Mouse (Mus musculus): ENCODE results near the gene Rars2. TPM values are rescaled to one million over a fixed set of nuclear protein-coding genes. Genes with fewer than 3 reads are reported as not detected.
A peak's percentile ranks its signal among the peaks of the same experiment; 100 is the strongest.

The Rars2 gene
- total RNA-seq, 2 experiments from 2014 or later: 39.8 to 60.1 TPM

DNA sequence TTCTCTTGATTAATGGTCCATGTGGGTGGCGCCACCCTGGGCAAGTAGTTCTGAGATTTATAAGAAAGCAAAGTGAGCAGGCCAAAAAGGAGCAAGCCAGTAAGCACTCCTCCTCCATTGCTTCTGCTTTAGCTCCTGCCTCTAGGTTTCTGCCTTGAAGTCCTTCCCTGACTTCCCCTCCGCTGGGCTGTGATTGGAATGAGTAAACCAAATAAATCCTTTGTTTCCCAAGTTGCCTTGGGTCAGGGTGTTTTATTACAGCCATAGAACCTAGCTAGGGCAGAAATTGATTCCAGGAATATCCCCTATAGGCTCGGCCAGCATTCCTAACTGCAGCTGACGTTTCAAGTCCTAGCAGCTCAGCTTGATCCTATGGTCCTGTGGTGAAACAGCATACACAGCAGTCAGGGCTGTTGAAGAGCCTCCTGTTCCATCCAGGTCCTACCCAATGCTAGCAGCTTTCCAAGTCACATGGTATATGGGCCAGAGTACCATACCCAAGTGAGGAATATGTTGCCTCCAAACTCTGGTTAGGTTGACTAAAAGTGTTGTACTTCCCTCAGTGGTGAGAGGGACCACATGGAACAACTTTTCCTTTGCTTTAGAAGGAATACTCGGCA lies 25.1 kb downstream of the Rars2 start:
- no peak for ATAC-seq (replicated peaks; ENCODE audit: poor library complexity)

GRCm38 (mm10) chr4:34640731-34641130 lies 26.0 kb downstream of the Rars2 start:
- no peak for ATAC-seq (replicated peaks; ENCODE audit: poor library complexity)

GRCm38 (mm10) chr4:34644779-34645178 lies 30.0 kb downstream of the Rars2 start:
- ATAC-seq (replicated peaks; ENCODE audit: poor library complexity): no peak

- no peak for ATAC-seq (replicated peaks; ENCODE audit: poor library complexity)
These were observed 38.4 kb downstream of the Rars2 start for GRCm38 (mm10) chr4:34653179-34653578.

- no peak for ATAC-seq (replicated peaks; ENCODE audit: poor library complexity)
These were observed 41.3 kb downstream of the Rars2 start for GRCm38 (mm10) chr4:34656101-34656500.

GRCm38 (mm10) chr4:34659012-34659411 lies 44.3 kb downstream of the Rars2 start:
- no peak for ATAC-seq (replicated peaks; ENCODE audit: poor library complexity)

DNA sequence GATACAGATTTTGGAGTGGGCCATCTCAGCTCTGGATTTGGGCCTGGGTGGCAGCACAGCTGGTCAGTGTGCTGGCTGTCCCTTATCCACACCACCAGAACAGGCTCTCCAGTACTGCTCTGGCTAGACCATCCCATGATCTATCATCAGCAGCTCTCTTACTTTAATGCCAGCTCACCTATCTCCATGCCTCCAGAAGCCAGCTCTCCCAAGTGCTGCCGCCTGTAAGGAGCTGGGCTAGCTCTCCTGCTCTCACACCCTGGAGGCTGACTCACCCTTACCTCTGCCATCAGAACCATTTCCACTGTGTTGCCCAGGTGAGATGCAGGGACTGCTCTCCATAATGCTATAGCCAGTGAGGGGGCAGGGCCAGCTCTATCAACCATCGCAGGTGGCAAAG lies 46.8 kb downstream of the Rars2 start:
- ATAC-seq (replicated peaks; ENCODE audit: poor library complexity): no peak

DNA sequence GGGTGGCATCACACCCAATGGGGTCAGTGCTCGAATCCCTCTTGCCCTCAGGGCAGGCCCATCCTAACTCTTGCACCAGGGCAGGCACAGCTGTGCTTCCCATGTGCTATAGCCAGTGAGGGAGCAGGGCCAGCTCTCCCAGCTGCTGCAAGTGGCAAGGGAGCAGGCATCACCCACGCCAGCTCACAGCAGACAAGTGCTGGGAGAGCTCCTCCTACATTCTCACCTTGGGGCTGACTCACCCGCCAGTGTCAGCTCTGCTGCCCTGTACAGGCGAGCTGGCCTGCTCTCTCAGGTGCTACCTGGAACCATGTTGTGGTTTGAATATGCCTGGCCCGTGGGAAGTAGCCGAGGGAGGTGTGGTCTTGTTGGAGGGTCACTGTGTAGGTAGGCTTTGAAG lies 47.2 kb downstream of the Rars2 start:
- no peak for ATAC-seq (replicated peaks; ENCODE audit: poor library complexity)

GRCm38 (mm10) chr4:34667923-34668322 lies 53.2 kb downstream of the Rars2 start:
- ATAC-seq (replicated peaks; ENCODE audit: poor library complexity): no peak; the same call in 1 of the 2 replicates

- no peak for ATAC-seq (replicated peaks; ENCODE audit: poor library complexity)
These were observed 59.0 kb downstream of the Rars2 start for GRCm38 (mm10) chr4:34673721-34674120.

- peak; percentile 76 for ATAC-seq (replicated peaks; ENCODE audit: poor library complexity)
These were observed 65.8 kb downstream of the Rars2 start for GRCm38 (mm10) chr4:34680530-34680929.

DNA sequence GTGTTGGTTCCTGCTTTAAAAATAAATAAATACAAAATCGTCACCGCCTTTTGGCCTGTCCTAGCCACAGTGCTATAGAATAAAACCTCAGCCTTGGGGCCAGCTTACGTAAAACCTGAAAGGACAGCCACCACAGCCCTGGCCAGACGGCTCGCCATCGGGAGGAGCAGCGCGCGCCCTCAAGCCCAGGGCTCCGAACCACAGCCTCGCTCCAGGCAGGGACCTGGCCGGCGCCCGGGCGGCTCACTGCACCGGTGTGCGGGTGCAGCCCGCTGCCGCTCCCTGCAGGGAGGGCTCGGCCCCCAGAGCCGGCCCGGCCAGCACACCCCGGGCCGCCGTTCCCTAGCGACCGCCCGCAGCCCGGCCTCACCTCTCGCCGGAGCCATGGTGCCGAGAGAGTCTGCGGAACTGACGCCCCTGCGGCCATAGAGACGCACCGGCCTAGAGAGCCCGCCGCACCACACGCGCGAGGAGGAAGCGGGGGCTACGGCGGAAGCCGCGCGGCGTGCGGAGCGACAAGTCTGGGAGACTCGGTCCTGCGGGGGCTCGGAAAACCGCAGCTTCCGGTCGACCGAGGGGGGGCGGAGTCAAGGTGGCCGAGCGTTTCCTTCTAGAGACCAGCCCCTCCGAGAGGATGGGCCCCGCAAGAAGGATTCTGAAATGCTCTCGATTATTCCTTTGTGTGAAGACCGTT lies 72.3 kb downstream of the Rars2 start, which contains the start of gene Slc35a1:
TSS of gene Slc35a1 (minus strand) at position 565 of the 694 bp plus-strand sequence.
- peak; percentile 97 for ATAC-seq (replicated peaks; ENCODE audit: poor library complexity)

DNA sequence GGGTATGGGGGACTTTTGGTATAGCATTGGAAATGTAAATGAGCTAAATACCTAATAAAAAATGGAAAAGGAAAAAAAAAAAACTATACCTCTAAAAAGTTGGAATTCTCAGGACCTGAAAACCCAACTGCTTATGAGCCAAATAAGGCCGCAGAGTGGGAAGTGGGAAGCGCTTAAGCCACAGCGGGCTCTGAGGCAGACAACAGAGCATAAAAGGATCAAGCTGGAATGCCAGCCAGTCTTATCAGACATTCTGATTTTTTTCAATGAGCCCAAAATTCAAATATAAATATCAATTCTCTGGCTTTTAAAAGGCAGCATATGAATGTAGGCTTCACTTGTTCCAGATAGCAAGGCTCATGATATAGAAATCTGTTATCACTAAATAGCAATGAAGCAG lies 73.3 kb downstream of the Rars2 start:
- no peak for ATAC-seq (replicated peaks; ENCODE audit: poor library complexity)

GRCm38 (mm10) chr4:34701528-34701927 lies 86.8 kb downstream of the Rars2 start:
- peak; percentile 93 for ATAC-seq (replicated peaks; ENCODE audit: poor library complexity)

DNA sequence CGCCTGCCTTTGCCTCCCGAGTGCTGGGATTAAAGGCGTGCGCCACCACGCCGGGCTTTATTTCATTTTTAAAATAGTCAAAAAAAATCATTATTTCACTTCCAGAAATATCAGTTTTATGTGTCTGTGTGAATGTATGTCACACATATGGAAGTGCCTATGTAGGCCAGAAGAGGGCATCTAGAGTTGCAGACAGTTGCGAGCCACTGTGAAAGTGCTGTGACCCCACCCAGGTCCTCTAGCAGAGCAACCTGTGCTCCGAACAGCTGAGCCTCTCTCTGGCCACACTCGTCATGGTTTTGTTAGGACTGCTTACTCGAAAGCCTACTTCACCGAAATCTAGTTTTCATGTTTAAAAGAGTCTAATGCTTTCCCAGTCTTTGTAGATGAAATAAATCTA lies 87.5 kb downstream of the Rars2 start:
- no peak for ATAC-seq (replicated peaks; ENCODE audit: poor library complexity)

- ATAC-seq (replicated peaks; ENCODE audit: poor library complexity): 0 out of 2 replicates have a peak, but pooled peaks have one; percentile 41
These were observed 88.3 kb downstream of the Rars2 start for GRCm38 (mm10) chr4:34703029-34703428.

GRCm38 (mm10) chr4:34707248-34707647 lies 92.5 kb downstream of the Rars2 start:
- no peak for ATAC-seq (replicated peaks; ENCODE audit: poor library complexity)

DNA sequence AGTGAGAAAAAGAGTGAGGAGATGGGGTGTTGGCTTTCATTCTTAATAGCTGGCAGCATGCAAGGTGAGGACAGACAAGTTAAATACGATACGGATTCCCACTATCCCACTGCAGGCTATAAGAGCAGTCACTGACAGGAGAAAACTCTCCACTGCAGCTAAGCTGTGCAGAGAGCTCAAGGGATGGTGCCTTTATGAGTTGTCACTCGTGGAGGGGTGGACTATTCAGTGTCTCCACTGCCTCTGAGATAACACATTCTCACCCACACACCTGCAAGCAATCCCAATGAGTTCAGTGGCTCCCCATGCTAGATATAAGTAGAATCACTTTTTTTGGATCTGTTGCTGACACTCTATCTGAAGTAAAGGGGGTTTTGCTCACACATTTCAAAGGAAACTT lies 93.4 kb downstream of the Rars2 start:
- no peak for ATAC-seq (replicated peaks; ENCODE audit: poor library complexity)

Measured in megakaryocyte progenitor cell, adult 5-6 weeks (primary cell).